Mouse (Mus musculus): ENCODE data around the gene Rangap1. TPM values are rescaled to one million over a fixed set of nuclear protein-coding genes. Genes with fewer than 3 reads are reported as not detected.
"Not testable (repeated sequence)": the region's sequence is repeated elsewhere in the genome, so short reads cannot be mapped to it uniquely, and the experiment has no call there.

Rangap1 gene
- total RNA-seq, 2 experiments from 2014 or later: 82.7 to 88.8 TPM

- no peak for DNase-seq
These were observed 5.4 kb downstream of the Rangap1 start for GRCm38 (mm10) chr15:81739924-81740323.

GRCm38 (mm10) chr15:81739296-81739695 is 6.0 kb downstream of the Rangap1 start:
- no peak for DNase-seq

DNA sequence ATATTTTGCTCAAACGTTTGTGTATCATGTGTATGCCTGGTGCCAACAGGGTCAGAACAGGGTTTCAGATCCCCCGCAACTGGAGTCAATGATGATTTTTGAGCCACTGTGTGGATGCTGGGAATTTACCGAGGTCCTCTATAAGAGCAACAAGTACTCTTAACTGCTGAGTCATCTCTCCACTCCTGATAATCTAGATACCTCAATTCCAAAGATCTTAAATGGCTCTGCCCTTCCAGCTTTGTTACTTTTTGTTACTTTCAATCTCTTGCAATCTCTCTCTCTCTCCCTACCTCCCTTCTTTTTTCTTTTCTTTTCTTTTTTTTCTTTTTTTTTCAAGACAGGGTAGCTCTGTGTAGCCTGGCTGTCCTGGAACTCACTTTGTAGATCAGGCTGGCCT is 10.3 kb downstream of the Rangap1 start:
- DNase-seq: no peak

DNA sequence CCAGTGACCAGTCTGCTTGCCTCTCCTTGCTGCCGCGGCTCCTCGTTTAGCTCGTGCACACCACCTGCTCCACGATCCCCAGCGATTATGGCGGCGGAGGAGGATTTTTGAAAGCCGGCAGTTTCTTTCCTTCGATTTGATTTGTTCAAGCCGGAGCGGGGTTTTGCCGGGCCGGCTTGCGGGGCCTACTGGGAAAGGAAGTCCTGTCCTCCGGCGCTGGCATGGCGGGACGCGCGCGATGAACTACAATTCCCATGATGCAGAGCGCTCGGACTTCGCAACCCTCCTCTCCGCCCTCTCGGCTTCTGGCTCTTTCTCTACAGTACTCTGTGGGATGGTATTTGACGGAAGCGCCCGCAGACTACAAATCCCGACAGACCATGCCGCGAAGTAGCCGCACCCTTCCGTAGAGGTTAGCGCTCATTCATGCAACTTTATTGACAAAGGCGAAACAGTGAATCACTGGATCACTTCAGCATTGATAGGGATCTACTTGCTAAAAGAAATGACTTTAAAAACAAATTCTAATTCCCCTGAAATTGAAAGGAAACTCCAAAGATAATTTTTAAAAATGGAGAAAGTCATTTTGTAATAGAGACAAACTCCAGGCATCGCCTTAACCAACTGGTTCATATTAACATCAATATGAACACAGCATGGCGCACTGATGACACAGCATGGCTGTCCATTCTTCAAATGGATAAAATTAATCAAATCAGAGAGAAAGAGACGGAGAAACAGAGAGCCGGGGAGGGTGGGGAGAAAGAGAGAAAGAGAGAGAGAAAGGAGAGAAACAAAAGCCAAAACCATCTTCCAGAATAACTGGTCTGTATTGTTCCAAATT is 15.3 kb downstream of the Rangap1 start:
- DNase-seq: peak; percentile 97

DNA sequence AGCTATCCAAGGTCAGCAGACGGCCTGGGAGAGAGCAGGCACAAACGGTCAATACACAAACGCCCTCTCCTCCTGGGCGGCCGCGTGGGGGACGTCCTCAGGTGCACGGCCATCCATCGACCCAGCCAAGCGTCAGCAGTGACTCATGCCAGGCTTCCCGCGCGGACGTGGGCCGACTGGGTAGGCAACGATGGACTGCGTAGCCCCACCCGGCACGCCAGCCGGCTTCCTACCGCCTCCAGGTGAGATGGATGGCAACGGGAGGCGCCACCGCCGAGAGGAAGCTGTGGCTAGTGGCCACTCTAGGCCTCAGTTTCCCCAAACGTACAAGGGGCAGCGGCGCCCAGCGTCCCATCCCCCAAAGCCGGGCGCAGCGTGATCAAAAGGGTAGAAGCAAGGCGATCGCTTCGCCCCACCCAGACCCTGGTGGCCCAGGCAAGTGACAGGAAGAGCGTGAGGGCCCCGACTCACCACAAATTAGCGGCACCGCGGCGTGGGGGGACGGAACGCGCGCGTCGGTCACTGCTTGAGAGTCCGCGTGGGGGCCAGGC is 16.0 kb downstream of the Rangap1 start:
- peak; percentile 34 for DNase-seq

- no peak for DNase-seq
These were observed 19.4 kb downstream of the Rangap1 start for GRCm38 (mm10) chr15:81725965-81726364.

GRCm38 (mm10) chr15:81723653-81724052 is 21.7 kb downstream of the Rangap1 start:
- DNase-seq: no peak

GRCm38 (mm10) chr15:81722361-81722760 is 23.0 kb downstream of the Rangap1 start:
- no peak for DNase-seq

DNA sequence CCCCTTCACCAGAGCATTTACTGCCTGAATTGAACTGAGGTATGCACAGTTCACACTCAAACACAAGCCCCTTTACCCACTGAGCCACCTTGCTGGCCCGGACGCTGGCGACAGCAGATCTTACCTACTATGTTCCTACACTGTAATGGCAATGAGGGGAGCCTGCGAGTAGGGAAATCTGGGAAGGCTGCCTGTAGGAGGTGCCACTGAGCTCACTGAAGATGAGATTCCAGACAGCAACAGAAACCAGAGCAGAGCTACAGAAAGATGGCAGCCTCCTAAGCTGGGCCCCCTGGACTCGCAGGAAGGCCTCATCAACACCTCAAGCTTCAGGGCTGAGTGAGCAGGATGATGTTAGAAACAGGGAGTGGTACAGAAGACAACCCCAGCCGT is 26.2 kb downstream of the Rangap1 start:
- no peak for DNase-seq

GRCm38 (mm10) chr15:81718336-81719138 is 26.8 kb downstream of the Rangap1 start:
- DNase-seq: no peak

DNA sequence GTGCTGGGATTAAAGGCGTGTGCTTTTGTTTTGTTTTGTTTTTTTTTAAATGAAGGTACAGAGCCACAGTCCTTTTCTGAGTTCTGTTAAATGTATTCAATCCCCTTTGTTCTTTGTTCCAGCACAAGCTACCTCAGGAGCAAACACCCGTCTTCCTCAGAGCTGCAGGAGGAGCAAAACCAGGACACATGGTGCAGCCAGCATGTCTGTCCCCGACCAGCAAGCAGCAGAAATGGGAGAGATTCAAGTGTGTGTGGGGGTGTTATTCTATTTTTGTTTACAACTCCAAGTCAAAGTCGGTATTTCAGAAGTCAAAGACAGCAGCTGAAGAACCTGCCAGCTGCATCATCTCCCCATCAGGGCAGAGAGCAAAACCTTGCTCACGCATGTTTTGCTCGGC is 31.6 kb downstream of the Rangap1 start:
- no peak for DNase-seq

DNA sequence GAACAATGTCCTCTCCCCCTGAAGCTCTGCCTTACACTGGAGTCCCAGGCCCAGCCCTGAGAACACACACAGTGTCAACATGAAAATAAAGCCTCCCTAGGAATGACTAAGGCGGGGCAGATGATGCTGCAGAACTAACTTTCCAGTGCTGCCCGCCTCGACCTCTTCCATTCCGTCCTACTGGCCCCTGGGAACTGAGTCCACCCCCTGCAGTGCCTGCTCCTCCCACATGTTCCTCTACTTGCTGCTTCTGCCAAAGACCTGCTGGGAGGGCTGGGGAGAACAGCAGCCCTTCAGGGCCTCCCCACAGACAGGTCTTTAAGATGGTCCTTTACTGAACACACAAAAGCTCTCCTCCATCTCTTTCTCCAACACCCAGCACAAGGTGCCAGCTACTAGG is 34.5 kb downstream of the Rangap1 start:
- no peak for DNase-seq

- no peak for DNase-seq
These were observed 35.6 kb downstream of the Rangap1 start for GRCm38 (mm10) chr15:81709686-81710085.

DNA sequence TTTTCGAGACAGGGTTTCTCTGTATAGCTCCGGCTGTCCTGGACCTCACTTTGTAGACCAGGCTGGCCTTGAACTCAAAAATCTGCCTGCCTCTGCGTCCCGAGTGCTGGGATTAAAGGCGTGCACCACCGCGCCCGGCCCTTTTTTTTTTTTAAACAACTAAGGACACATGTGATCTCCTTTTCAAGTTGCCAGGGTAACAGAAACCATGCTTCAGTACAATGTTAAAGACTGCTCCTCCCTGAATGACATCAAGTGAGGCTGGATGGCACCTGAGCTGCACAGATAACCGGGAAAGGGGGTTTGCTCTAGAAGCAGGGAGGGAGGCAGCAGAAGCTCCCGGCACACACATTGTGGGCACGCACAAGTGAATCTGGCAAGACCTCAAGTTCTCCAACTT is 36.3 kb downstream of the Rangap1 start:
- no peak for DNase-seq

GRCm38 (mm10) chr15:81703094-81703489 is 42.2 kb downstream of the Rangap1 start:
- DNase-seq: no peak

GRCm38 (mm10) chr15:81702306-81703093 is 42.8 kb downstream of the Rangap1 start:
- DNase-seq: no peak

- not testable (repeated sequence) for DNase-seq
These were observed 44.0 kb downstream of the Rangap1 start for GRCm38 (mm10) chr15:81701350-81701749.

GRCm38 (mm10) chr15:81700601-81701000 is 44.7 kb downstream of the Rangap1 start:
- no peak for DNase-seq

GRCm38 (mm10) chr15:81700161-81700560 is 45.2 kb downstream of the Rangap1 start:
- DNase-seq: no peak

- DNase-seq: no peak
These were observed 46.8 kb downstream of the Rangap1 start for GRCm38 (mm10) chr15:81698532-81698931.

GRCm38 (mm10) chr15:81697847-81698246 is 47.5 kb downstream of the Rangap1 start:
- DNase-seq: no peak

DNA sequence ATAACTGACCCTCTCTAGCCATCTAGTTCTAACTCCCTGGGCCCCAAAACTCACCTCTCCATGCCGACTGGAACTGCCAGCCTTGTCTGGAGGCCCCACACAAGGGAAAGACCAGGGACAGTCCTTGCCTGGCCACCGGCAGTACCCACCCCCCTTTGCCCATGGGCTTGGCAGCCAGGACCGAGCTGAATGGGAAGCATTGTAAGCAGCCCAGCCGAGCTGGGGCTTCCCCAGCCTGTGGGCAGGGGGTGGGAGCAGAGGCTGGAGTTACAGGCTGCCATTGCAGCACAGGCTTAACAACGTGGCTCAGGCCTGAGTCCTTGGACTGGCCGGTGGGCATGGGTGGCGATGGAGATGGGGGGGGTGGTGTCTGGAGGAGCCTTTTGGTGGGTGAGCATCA is 48.2 kb downstream of the Rangap1 start, which contains the start of gene Chadl:
Gene Chadl, minus strand, starts transcription at position 113 of the 400 bp plus-strand sequence.
- no peak for DNase-seq
